Mouse (Mus musculus): ENCODE data around the gene Ucma. TPM values are rescaled to one million over a fixed set of nuclear protein-coding genes. Genes with fewer than 3 reads are reported as not detected.

The Ucma gene
- total and polyA plus RNA-seq, 3 experiments: not detected

DNA sequence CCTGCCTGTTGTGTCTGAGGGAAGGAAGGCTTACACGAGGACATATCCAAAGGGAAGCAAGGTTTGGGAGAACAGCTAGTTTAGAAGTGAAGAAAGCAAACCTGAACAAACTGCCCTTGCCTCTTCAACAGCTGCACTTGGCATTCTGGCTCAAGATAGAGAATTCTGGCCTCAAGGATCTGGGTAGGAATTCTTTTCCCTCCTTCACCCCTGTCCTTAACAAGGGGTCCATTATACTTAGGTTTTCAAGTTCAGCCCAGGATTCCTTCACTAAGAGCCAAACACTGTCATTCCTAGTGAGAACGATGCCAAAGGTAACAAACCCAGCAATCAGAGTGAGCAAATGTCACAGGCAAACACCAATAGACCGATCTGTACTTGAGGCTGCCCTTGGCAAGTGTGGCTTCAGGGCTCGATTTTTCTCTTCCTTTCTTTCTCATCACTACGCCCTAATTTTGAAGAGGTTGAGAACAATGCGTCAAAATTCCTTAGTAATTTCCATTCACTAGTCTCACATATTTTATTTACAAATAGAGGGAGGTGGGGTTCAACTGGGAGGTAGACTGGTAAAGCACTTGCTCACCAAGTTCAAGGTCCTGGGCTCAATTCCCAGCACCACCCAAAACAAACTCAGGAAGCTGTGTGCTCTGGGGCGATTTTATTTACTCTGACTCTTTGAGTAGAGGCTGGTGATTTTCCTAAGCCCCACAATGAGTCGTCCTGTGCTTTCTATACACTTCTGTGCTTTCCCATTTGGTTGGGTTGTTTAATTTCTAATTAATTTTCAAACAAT, 11.7 kb downstream of the Ucma start:
- Histone ChIP-seq H3K4me3 (ENCODE audit: control insufficient read depth in 1 of 2, insufficient read depth in 1 of 2, low read depth in 2 of 2, low read length in 2 of 2) (no peak overlapping the region), H3K79me2 (ENCODE audit: control insufficient read depth, insufficient read depth, low read length, poor library complexity) (no peaks in the 10 kb centered on the region), H3K9ac (ENCODE audit: control insufficient read depth, low read depth, low read length, poor library complexity, severe bottlenecking) (no peak overlapping the region), H3K27ac (ENCODE audit: control insufficient read depth, low read depth, low read length) (no peak overlapping the region), H3K9me3 (replicated peaks; ENCODE audit: insufficient read depth, low read length) (no peaks in the 10 kb centered on the region), H3K27me3 (ENCODE audit: control insufficient read depth in 1 of 2, insufficient read depth in 2 of 2, low read length in 2 of 2) (no peaks in the 10 kb centered on the region), H3K36me3 (ENCODE audit: control insufficient read depth in 1 of 2, insufficient read depth in 2 of 2, low read length in 2 of 2) (peaks cover 0 to 8% of the 10 kb centered on the region in 2 experiments; a peak in 2 of 4 replicates), H3K4me1 (ENCODE audit: control insufficient read depth in 1 of 2, insufficient read depth in 2 of 2, low read length in 2 of 2) (no peaks in the 10 kb centered on the region)
- TF ChIP-seq USF1 (IDR thresholded peaks at IDR 0.05; ENCODE audit: low read depth, low read length) (no peak), RAD21 (IDR thresholded peaks at IDR 0.05; ENCODE audit: low read depth, low read length) (no peak), CHD1 (IDR thresholded peaks at IDR 0.05; ENCODE audit: low read depth, low read length) (no peak), MAFK (IDR thresholded peaks at IDR 0.05; ENCODE audit: borderline replicate concordance, low read depth, low read length) (no peak), MAX (IDR thresholded peaks at IDR 0.05; ENCODE audit: low read length) (no peak), TCF12 (IDR thresholded peaks at IDR 0.05; ENCODE audit: low read depth, low read length) (no peak), GATA1 (IDR thresholded peaks at IDR 0.05; ENCODE audit: low read depth, low read length) (no peak), MEF2A (IDR thresholded peaks at IDR 0.05; ENCODE audit: extremely low read depth, insufficient replicate concordance, low read depth, low read length, poor library complexity, severe bottlenecking) (no peak), POLR2AphosphoS5 (IDR thresholded peaks at IDR 0.05; ENCODE audit: borderline replicate concordance, low read depth, low read length) (no peak), SMC3 (IDR thresholded peaks at IDR 0.05; ENCODE audit: low read depth, low read length) (no peak), TBP (IDR thresholded peaks at IDR 0.05; ENCODE audit: low read depth, low read length) (no peak), USF2 (IDR thresholded peaks at IDR 0.05; ENCODE audit: borderline replicate concordance in 1 of 2, insufficient read depth in 1 of 2, low read depth in 1 of 2, low read length in 2 of 2) (no peak), RCOR1 (IDR thresholded peaks at IDR 0.05; ENCODE audit: low read depth, low read length) (no peak)
- DNase-seq (ENCODE audit: low read depth, low spot score): no peak

- Histone ChIP-seq H3K79me2 (ENCODE audit: control insufficient read depth, insufficient read depth, low read length, poor library complexity) (no peaks in the 10 kb centered on the region), H3K9ac (ENCODE audit: control insufficient read depth, low read depth, low read length, poor library complexity, severe bottlenecking) (no peak overlapping the region), H3K27ac (ENCODE audit: control insufficient read depth, low read depth, low read length) (no peak overlapping the region), H3K9me3 (replicated peaks; ENCODE audit: insufficient read depth, low read length) (no peaks in the 10 kb centered on the region), H3K36me3 (ENCODE audit: control insufficient read depth in 1 of 2, insufficient read depth in 2 of 2, low read length in 2 of 2) (peaks cover 0 to 15% of the 10 kb centered on the region in 2 experiments; a peak in 2 of 4 replicates), H3K4me3 (ENCODE audit: control insufficient read depth in 1 of 2, insufficient read depth in 1 of 2, low read depth in 2 of 2, low read length in 2 of 2) (no peak overlapping the region), H3K4me1 (ENCODE audit: control insufficient read depth in 1 of 2, insufficient read depth in 2 of 2, low read length in 2 of 2) (no peaks in the 10 kb centered on the region), H3K27me3 (ENCODE audit: control insufficient read depth in 1 of 2, insufficient read depth in 2 of 2, low read length in 2 of 2) (no peaks in the 10 kb centered on the region)
- DNase-seq (ENCODE audit: low read depth, low spot score): peak; percentile 20
- no peak for TF ChIP-seq MEF2A (IDR thresholded peaks at IDR 0.05; ENCODE audit: extremely low read depth, insufficient replicate concordance, low read depth, low read length, poor library complexity, severe bottlenecking)
- peak; percentile 87 for TF ChIP-seq ZNF384 (IDR thresholded peaks at IDR 0.05; ENCODE audit: low read depth, low read length)
- no peak for TF ChIP-seq MAFK (IDR thresholded peaks at IDR 0.05; ENCODE audit: borderline replicate concordance, low read depth, low read length)
Observed at GRCm38 (mm10) chr2:4988826-4989424, 13.0 kb downstream of the Ucma start.

Data from MEL (cell line).